Mouse (Mus musculus) embryonic facial prominence, embryonic 13.5 days (tissue): Measurements from ENCODE around the gene Obox3. TPM values are rescaled to one million over a fixed set of nuclear protein-coding genes. Genes with fewer than 3 reads are reported as not detected.
"Not testable (repeated sequence)": the region's sequence is repeated elsewhere in the genome, so short reads cannot be mapped to it uniquely, and the experiment has no call there.

Experiments used
- ATAC-seq: fragments of 200-750 bp; cut with Nextera tagmentation; 2 replicates; pipeline ENCODE4 v1.8.0; 2017; ENCODE audit warnings: low read depth; ENCODE audit not compliant: insufficient number of reproducible peaks, insufficient read depth, low FRiP score, low TSS enrichment
- H3K27ac ChIP-seq: fragments of 300-500 bp; sonication (generic); 2 replicates; pipeline ENCODE4 v1.5.1; 2015; ENCODE audit warnings: moderate library complexity, mild to moderate bottlenecking, inconsistent platforms
- H3K27me3 ChIP-seq: fragments of 300-500 bp; sonication (generic); 2 replicates; pipeline ENCODE4 v1.6.1; 2015; ENCODE audit warnings: mild to moderate bottlenecking, inconsistent platforms
- H3K36me3 ChIP-seq: fragments of 300-500 bp; sonication (generic); 2 replicates; pipeline ENCODE4 v1.6.1; 2015; ENCODE audit warnings: mild to moderate bottlenecking, inconsistent platforms
- H3K4me1 ChIP-seq: fragments of 300-500 bp; sonication (generic); 2 replicates; pipeline ENCODE4 v1.6.1; 2015; ENCODE audit warnings: inconsistent platforms
- H3K4me2 ChIP-seq: fragments of 300-500 bp; sonication (generic); 2 replicates; pipeline ENCODE4 v1.6.1; 2015; ENCODE audit warnings: moderate library complexity, mild to moderate bottlenecking, inconsistent platforms
- H3K4me3 ChIP-seq: fragments of 300-500 bp; sonication (generic); 2 replicates; pipeline ENCODE4 v1.5.1; 2015; ENCODE audit warnings: mild to moderate bottlenecking, inconsistent platforms
- H3K9ac ChIP-seq: fragments of 300-500 bp; sonication (generic); 2 replicates; pipeline ENCODE4 v1.6.1; 2015; ENCODE audit warnings: mild to moderate bottlenecking, inconsistent platforms
- H3K9me3 ChIP-seq: fragments of 300-500 bp; sonication (generic); 2 replicates; pipeline ENCODE4 v1.6.1; 2016; ENCODE audit warnings: inconsistent platforms
- WGBS: fragments of 180-500 bp; shearing (Covaris S2); methylation state at CpG from one replicate; pipeline ENCODE4 v1.1.7; 2015; ENCODE audit warnings: mixed read lengths; 5-methylcytosine and 5-hydroxymethylcytosine counted together
- polyA plus RNA-seq: library from polyadenylated mRNA; unstranded; fragments of >200 nt; fragmentation: Nextera tagmentation; extraction: Ambion mirVana; gene quantifications from 2 replicates; pipeline ENCODE4 v1.2.1, GENCODE M21; 2015

The Obox3 gene
- polyA plus RNA-seq, result not detected in 2 replicates

GRCm38 (mm10) chr7:15639802-15640201 lies at the start of gene Obox3:
Gene Obox3 (minus strand): TSS chr7:15639902.
- not testable (repeated sequence) for H3K4me2 ChIP-seq, H3K36me3 ChIP-seq, H3K4me1 ChIP-seq, H3K9ac ChIP-seq, H3K27ac ChIP-seq, H3K27me3 ChIP-seq, H3K4me3 ChIP-seq, ATAC-seq, H3K9me3 ChIP-seq
- WGBS, result 23% methylated on average over 1 of the region's 1 CpGs

DNA sequence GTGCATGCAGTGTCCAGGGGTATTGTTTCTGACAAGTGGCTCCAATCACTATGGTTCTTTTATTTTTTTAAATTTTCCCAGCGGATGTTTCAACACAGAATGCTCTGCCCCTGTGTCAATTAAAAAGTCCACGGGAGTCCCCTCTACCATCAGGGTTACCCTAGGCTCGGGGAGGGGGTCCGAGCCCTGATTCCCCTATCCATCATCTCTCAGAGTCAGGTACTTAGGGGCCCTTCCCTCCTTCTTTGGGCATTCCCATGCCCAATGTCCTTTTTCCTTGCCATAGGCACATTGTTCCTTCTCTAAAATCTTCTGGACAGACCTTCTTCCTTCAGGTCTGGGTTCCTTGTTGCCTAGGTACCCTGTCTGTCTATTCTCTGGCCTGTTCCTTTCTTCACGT lies 130.3 kb downstream of the Obox3 start:
- H3K36me3 ChIP-seq, H3K9ac ChIP-seq, H3K4me3 ChIP-seq, ATAC-seq, H3K27me3 ChIP-seq, H3K4me1 ChIP-seq, H3K27ac ChIP-seq, H3K4me2 ChIP-seq, H3K9me3 ChIP-seq: not testable (repeated sequence)
- 81% methylated on average over 5 of the region's 5 CpGs for WGBS

Other genes with a start within 250 kb of the Obox3 start
- gene Obox5, start 110.2 kb upstream of the Obox3 start, polyA plus RNA-seq, result not detected in 2 replicates
- gene Obox6, start 199.8 kb upstream of the Obox3 start, polyA plus RNA-seq, result not detected in 2 replicates
- not detected in 2 replicates for gene Crx, start 240.1 kb upstream of the Obox3 start, polyA plus RNA-seq
- not detected in 2 replicates for gene Crxos, start 242.7 kb upstream of the Obox3 start, polyA plus RNA-seq